Mouse (Mus musculus) small intestine, adult 2 months (tissue): ENCODE data around the gene Gm29735.

Source experiments
- CTCF ChIP-seq: fragments of 200-500 bp; IDR thresholded peaks from 2 replicates; pipeline ENCODE4 v1.5.1; 2012; ENCODE audit warnings: low read depth, mild to moderate bottlenecking, control low read depth, inconsistent platforms, low read length, moderate library complexity, mixed read lengths; ENCODE audit not compliant: insufficient replicate concordance, insufficient read length; ENCODE audit errors: extremely low read depth
- POLR2A ChIP-seq: fragments of 200-500 bp; IDR thresholded peaks from 2 replicates; pipeline ENCODE4 v1.6.1; 2012; ENCODE audit warnings: low read depth, mild to moderate bottlenecking, control low read depth, inconsistent platforms, low read length, moderate library complexity

DNA sequence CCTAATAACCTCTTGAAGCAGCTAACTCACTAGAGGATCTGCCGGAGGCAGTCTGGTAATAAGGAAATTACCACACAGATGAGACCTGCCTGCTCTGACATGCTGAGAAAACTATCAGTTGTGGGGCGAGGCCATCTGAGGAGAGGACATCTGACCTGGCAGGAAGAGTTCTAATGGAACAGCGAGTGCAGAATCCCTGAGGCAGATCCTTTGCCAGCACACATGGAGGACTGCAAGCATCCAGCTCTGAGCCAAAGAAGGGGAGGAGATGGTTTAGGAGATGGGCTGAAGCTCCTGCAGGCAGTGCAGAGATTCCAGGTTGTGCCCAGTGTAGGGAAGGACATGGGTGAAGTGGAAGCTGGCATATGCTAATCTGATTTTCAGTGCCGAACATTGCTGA is 4.7 kb downstream of the Gm29735 start:
- no peak for TF ChIP-seq CTCF
- no peak for TF ChIP-seq POLR2A
